Mouse (Mus musculus): ENCODE data around the gene Gm7102.

DNA sequence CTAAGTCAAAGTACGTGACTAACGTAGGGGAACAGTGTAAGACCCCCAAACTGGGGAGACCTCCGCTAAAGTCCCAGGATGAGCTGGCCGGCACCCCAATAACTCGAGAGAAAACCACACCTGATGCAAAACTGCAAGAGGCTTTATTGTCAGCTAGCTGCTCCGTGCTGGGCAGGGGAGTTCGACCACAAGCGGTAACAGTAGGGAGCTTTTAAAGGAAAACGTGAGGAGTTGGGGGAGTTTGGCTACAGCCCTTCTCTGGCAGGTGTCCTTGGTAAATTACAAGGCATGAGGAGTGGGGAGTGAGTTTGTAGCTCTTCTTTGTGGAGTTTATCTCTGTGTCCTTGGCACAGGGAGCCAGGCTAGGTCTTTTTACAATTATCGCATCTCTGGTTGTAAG lies 23.7 kb upstream of the Gm7102 start:
- TF ChIP-seq POLR2A (IDR thresholded peaks at IDR 0.05; ENCODE audit: control insufficient read depth, low read depth, low read length) (no peak), CTCF (IDR thresholded peaks at IDR 0.05; ENCODE audit: control insufficient read depth, insufficient read depth, insufficient replicate concordance, low read depth, low read length) (no peak)
